Mouse (Mus musculus) myocyte (in vitro differentiated cells): ENCODE results near the gene Ddc.

Source experiments
- CEBPB ChIP-seq: IDR thresholded peaks from 2 replicates; pipeline ENCODE4 v1.6.1; 2011; ENCODE audit warnings: mild to moderate bottlenecking, moderate library complexity; ENCODE audit not compliant: poor library complexity, insufficient read depth, severe bottlenecking
- E2F4 ChIP-seq: IDR thresholded peaks from one replicate; pipeline ENCODE4 v1.6.1; 2011; ENCODE audit warnings: mild to moderate bottlenecking, control low read depth, moderate library complexity; ENCODE audit not compliant: insufficient read depth
- POLR2A ChIP-seq: IDR thresholded peaks from one replicate; pipeline ENCODE4 v1.6.1; 2011; ENCODE audit warnings: low read depth, mild to moderate bottlenecking, control low read depth, moderate library complexity; ENCODE audit not compliant: insufficient read length

GRCm38 (mm10) chr11:11839874-11840273 lies 58.1 kb downstream of the Ddc start:
- TF ChIP-seq POLR2A (no peak), CEBPB (no peak), E2F4 (no peak)
